Mouse (Mus musculus) liver, embryonic 15.5 days (tissue): Measurements from ENCODE around the gene Ttll4. TPM values are rescaled to one million over a fixed set of nuclear protein-coding genes. Genes with fewer than 3 reads are reported as not detected.

Experiments
- ATAC-seq: fragments of 200-750 bp; cut with Nextera tagmentation; 2 replicates; pipeline ENCODE4 v1.8.0; 2017; ENCODE audit warnings: moderate number of reproducible peaks, mild to moderate bottlenecking, moderate library complexity; ENCODE audit not compliant: insufficient read depth
- H3K27ac ChIP-seq: fragments of 300-500 bp; sonication (generic); replicated peaks from 2 replicates; pipeline ENCODE4 v1.5.1; 2015; ENCODE audit warnings: mild to moderate bottlenecking, inconsistent platforms
- H3K27me3 ChIP-seq: fragments of 300-500 bp; sonication (generic); 2 replicates; pipeline ENCODE4 v1.6.1; 2015; ENCODE audit warnings: mild to moderate bottlenecking, inconsistent platforms
- H3K36me3 ChIP-seq: fragments of 300-500 bp; sonication (generic); replicated peaks from 2 replicates; pipeline ENCODE4 v1.6.1; 2015; ENCODE audit warnings: moderate library complexity, mild to moderate bottlenecking, inconsistent platforms
- H3K4me1 ChIP-seq: fragments of 300-500 bp; sonication (generic); replicated peaks from 2 replicates; pipeline ENCODE4 v1.6.1; 2015; ENCODE audit warnings: inconsistent platforms
- H3K4me2 ChIP-seq: fragments of 300-500 bp; sonication (generic); 2 replicates; pipeline ENCODE4 v1.6.1; 2015; ENCODE audit warnings: moderate library complexity, mild to moderate bottlenecking, inconsistent platforms
- H3K4me3 ChIP-seq: fragments of 300-500 bp; sonication (generic); replicated peaks from 2 replicates; pipeline ENCODE4 v1.5.1; 2015; ENCODE audit warnings: mild to moderate bottlenecking, inconsistent platforms
- H3K9ac ChIP-seq: fragments of 300-500 bp; sonication (generic); 2 replicates; pipeline ENCODE4 v1.6.1; 2015; ENCODE audit warnings: moderate library complexity, mild to moderate bottlenecking, inconsistent platforms
- H3K9me3 ChIP-seq: fragments of 300-500 bp; sonication (generic); replicated peaks from 2 replicates; pipeline ENCODE4 v1.6.1; 2016; ENCODE audit warnings: inconsistent platforms
- WGBS: fragments of 180-500 bp; shearing (Covaris S2); methylation state at CpG from one replicate; pipeline ENCODE4 v1.1.7; 2015; ENCODE audit warnings: mixed read lengths; ENCODE audit not compliant: insufficient replicate concordance; 5-methylcytosine and 5-hydroxymethylcytosine counted together
- polyA plus RNA-seq: library from polyadenylated mRNA; unstranded; fragments of >200 nt; fragmentation: Nextera tagmentation; extraction: Ambion mirVana; gene quantifications from 2 replicates; pipeline ENCODE4 v1.2.1, GENCODE M21; 2015

The Ttll4 gene
- polyA plus RNA-seq = 3.7 and 4.5 TPM in 2 replicates

DNA sequence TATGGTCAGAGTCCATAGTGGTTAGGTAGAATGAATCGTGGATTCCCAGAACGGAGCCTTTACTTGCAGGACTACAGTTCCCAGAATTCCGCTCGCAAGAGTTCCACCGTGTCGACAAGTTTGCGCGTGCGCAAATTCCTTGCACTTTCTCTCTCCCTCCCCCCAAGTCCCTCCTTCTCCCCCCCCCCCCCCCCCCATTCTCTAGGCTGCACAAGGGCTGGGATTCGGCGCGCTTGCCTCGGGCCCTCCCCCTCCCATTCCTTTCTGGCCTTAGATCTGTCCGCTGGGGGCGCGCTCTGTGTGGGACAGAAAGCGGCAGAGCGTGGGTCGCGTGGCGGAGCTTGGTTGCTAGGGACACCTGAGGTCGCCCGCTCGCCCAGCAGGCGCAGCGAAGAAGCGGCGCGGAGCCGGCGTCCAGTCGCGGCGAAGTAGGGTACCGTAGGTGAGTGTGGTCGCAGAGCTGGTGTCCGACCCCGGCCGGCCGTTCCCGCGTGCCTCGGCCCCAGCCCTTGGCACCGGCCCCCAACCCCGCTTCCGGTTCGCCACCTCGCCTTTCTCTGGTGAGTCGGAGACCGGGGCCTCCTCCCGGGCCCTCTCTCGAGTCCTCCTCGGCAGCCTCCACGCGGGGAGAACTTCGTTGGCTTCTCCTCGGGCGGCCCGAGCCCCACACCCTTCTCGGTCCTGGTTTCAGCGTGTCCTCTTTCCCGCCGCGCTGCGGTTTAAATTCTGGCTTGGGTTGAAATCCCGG, at the start of gene Ttll4:
Ttll4 (plus strand) TSS at position 298 of the 748 bp plus-strand sequence.
- Histone ChIP-seq H3K4me3 (peak within 1 kb of the TSS; percentile 93), H3K27ac (peak within 1 kb of the TSS; percentile 81), H3K4me2 (peak within 1 kb of the TSS; percentile 85), H3K9ac (peak within 1 kb of the TSS; percentile 78), H3K4me1 (peaks cover 38% of the 10 kb centered on the region), H3K36me3 (no peaks in the 10 kb centered on the region), H3K9me3 (no peaks in the 10 kb centered on the region), H3K27me3 (no peaks in the 10 kb centered on the region)
- WGBS = under 1% methylated on average over 66 of the region's 66 CpGs
- ATAC-seq = peak; percentile 97

DNA sequence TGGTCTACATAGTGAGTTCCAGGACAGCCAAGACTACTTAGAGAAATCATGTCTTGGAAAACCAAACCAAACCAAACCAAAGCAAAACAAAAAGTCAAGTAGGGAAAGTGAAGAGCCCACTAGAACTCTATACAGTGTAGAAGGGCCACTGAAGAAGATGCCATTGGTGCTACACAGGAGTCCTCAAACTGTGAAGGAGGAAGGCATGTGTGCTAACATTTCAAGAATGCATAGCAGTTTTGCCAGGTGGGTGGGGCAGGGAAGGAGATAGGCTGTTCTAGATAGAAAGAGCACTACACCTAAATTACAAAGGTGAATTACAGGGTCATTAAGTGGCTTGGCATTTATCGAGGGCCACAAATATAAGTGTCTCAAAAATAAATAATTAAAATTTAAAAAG, 37.4 kb upstream of the Ttll4 start:
- ATAC-seq = no peak
- Histone ChIP-seq H3K9me3 (no peaks in the 10 kb centered on the region), H3K9ac (no peak overlapping the region), H3K4me2 (no peak overlapping the region), H3K36me3 (no peaks in the 10 kb centered on the region), H3K4me1 (no peaks in the 10 kb centered on the region), H3K27me3 (no peaks in the 10 kb centered on the region), H3K4me3 (no peak overlapping the region), H3K27ac (no peak overlapping the region)
- 61% methylated on average over 1 of the region's 1 CpGs for WGBS

DNA sequence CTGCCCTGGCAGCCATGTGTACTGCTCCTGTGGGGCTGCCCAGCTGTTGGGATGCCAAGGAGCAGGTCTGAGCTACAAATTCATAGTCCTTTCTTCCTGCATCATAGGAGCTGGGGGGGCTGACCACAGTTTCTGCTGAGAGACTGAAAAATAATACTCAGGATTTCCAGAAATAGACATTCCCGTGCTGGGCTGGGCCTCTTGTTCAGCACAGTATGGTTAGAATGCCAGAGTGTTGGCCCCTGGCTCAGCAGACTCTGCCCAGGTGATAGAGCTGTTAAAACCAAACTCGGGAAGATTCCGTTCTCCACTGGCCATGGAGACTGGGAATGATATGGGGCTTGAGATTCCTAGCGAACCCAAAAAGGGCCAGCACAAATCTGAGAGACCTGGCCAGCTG, 35.5 kb upstream of the Ttll4 start:
- Histone ChIP-seq H3K27ac (no peak overlapping the region), H3K36me3 (no peaks in the 10 kb centered on the region)

DNA sequence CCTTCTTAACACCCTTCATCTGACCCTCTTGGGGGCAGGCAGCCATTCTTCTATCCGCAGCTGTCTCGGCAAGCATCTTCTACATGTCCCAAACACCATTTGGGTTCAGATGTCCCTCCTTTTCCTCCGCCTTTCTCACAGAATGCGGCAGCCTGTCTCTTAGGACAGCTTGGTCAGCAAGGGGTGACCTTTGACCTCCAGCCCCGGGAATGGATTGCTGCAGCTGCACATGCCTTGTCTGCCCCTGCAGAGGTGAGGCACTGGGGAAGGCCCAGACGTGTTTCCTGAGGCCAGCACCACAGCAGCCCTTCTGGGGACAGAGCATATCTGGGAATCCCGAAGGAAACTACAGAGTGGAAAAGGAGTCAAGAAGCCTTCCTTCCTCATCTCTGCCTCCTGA, 33.5 kb upstream of the Ttll4 start:
- H3K27ac ChIP-seq = no peak overlapping the region
- 52% methylated on average over 7 of the region's 7 CpGs for WGBS
- H3K4me2 ChIP-seq = no peak overlapping the region
- H3K9me3 ChIP-seq = no peaks in the 10 kb centered on the region
- H3K4me3 ChIP-seq = no peak overlapping the region
- no peaks in the 10 kb centered on the region for H3K36me3 ChIP-seq
- no peak overlapping the region for H3K9ac ChIP-seq
- no peaks in the 10 kb centered on the region for H3K27me3 ChIP-seq
- no peaks in the 10 kb centered on the region for H3K4me1 ChIP-seq
- ATAC-seq = no peak

More for the DNA sequence above, 35.5 kb upstream of the Ttll4 start:
- 60% methylated on average over 4 of the region's 4 CpGs for WGBS
- Histone ChIP-seq H3K4me2 (no peak overlapping the region), H3K4me3 (no peak overlapping the region), H3K9ac (no peak overlapping the region), H3K4me1 (no peaks in the 10 kb centered on the region), H3K9me3 (no peaks in the 10 kb centered on the region), H3K27me3 (no peaks in the 10 kb centered on the region)
- no peak for ATAC-seq

DNA sequence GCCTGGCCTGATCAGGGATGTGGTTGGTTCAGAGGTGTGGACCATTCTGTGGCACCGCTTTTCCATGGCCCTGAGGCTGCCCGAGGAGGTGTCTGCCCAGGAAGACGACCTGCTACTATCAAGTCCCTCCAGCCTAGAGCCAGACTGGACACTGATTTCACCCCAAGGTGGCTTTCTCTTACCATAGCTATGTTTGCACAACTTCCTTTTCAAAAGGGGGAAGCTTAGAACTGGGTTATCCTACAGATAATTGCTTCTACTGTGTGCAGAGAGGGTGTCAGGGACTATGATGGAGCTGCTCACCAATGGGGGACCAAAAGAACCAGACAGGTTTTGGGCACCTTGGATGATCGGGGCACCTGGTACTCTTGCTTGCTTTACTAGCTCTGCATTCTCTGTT, 28.8 kb upstream of the Ttll4 start:
- H3K27me3 ChIP-seq = no peaks in the 10 kb centered on the region
- no peak for ATAC-seq
- no peak overlapping the region for H3K4me2 ChIP-seq
- 47% methylated on average over 4 of the region's 4 CpGs for WGBS
- H3K4me3 ChIP-seq = no peak overlapping the region
- no peaks in the 10 kb centered on the region for H3K4me1 ChIP-seq
- H3K27ac ChIP-seq = no peak overlapping the region
- H3K9me3 ChIP-seq = no peaks in the 10 kb centered on the region
- no peak overlapping the region for H3K9ac ChIP-seq
- no peaks in the 10 kb centered on the region for H3K36me3 ChIP-seq

DNA sequence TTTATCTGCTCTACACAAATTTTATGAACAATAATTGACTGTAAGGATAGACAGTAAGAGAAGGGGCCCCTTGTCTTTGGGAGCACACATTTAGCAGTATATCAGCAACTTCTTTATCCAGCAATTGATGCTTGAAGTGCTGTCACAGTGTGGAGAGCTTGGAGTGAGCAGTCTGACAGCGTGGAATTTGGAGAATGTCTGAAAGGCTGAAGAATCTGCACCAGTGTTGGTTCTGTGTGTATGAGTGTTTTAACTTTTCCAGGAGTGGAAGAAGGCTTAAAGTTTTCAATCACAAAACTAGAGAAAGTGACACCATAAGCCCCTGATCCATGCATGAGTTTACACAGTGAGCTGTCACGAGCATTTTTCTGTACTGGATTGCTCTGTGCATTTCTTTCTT, 18.0 kb upstream of the Ttll4 start:
- Histone ChIP-seq H3K36me3 (no peaks in the 10 kb centered on the region), H3K4me2 (no peak overlapping the region), H3K27ac (no peak overlapping the region), H3K9ac (no peak overlapping the region), H3K9me3 (no peaks in the 10 kb centered on the region), H3K27me3 (no peaks in the 10 kb centered on the region), H3K4me3 (no peak overlapping the region), H3K4me1 (no peaks in the 10 kb centered on the region)
- no peak for ATAC-seq
- 61% methylated on average over 2 of the region's 2 CpGs for WGBS

DNA sequence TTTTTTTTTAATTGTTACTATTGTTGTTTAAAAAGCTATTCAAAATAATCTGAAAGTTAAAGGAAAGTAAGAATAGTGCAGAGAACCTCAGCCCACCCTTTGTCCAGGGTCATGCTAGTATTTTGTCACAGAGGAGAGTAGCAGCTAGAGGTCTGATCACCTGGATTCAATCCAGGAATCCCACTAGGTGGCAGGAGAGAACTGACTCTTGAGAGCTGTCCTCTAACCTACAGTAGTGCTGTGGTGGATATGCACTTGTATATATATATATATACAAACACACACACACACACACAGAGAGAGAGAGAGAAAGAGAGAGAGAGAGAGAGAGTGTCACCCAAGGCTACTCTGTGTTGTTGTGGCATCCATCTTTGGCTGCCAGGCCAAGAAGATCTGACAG, 17.6 kb upstream of the Ttll4 start:
- Histone ChIP-seq H3K36me3 (no peaks in the 10 kb centered on the region), H3K9me3 (no peaks in the 10 kb centered on the region), H3K4me3 (no peak overlapping the region), H3K9ac (no peak overlapping the region), H3K4me2 (no peak overlapping the region), H3K27ac (no peak overlapping the region), H3K4me1 (no peaks in the 10 kb centered on the region), H3K27me3 (no peaks in the 10 kb centered on the region)
- no peak for ATAC-seq

DNA sequence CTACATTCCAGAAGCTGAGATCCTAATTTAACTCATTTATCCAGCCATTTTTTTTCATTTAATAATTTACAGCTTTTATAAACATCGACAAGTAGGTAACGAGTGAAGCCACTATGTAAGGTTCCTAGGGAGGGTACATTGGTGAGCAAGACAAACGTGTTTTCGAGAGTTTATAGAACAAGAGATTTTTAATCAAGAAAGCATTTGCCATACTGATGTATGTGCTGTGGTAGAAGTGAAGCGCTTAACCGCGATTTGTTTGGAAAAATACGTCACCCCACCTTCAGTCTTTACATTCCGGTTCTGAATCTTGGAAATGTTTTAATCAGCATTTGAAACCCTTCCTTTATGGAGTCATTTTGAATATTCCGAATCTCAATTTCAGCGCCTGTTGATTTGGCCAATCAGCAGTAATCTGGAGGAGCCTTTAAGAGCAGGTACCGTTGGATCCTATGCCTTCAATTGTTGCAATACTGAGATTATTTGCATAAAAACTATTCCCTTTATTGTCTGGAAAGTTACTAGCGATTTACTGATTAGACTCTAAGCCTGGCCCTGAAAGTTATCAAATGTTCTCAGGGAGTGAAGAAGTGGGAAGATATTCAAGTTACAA, 814 bp downstream of the Ttll4 start:
- Histone ChIP-seq H3K9ac (peak overlapping the region; percentile 78), H3K4me2 (peak overlapping the region; percentile 85), H3K4me3 (peak overlapping the region; percentile 93), H3K36me3 (no peaks in the 10 kb centered on the region), H3K4me1 (peaks cover 38% of the 10 kb centered on the region), H3K27ac (peak overlapping the region; percentile 81), H3K9me3 (no peaks in the 10 kb centered on the region), H3K27me3 (no peaks in the 10 kb centered on the region)
- WGBS = 2% methylated on average over 13 of the region's 13 CpGs
- ATAC-seq = no peak

DNA sequence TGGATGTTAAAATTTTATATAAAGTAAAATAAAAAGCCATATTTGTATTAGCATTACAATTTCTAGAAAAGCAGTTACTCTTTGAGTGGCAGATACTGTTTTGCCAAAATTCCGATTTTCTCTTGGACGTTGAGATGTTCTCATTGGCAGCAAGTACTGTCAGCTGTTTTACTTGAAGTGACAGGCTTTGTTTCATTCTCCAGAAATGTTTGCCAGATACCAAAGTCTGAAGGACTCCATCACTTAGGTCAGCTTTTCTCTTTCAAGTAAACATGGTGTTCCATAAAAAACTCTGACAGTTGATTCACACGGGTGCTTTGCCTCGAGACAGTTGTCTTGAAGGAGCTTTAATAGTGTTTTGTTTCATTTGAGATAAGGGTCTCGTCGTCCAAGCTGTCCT, 3.6 kb downstream of the Ttll4 start:
- WGBS = 60% methylated on average over 6 of the region's 6 CpGs
- no peak overlapping the region for H3K9ac ChIP-seq
- no peak overlapping the region for H3K4me3 ChIP-seq
- H3K27ac ChIP-seq = no peak overlapping the region
- no peak overlapping the region for H3K4me2 ChIP-seq
- H3K9me3 ChIP-seq = no peaks in the 10 kb centered on the region
- H3K27me3 ChIP-seq = no peaks in the 10 kb centered on the region
- no peaks in the 10 kb centered on the region; the same call in 1 of the 2 replicates for H3K36me3 ChIP-seq
- H3K4me1 ChIP-seq = peaks cover 38% of the 10 kb centered on the region
- ATAC-seq = no peak

DNA sequence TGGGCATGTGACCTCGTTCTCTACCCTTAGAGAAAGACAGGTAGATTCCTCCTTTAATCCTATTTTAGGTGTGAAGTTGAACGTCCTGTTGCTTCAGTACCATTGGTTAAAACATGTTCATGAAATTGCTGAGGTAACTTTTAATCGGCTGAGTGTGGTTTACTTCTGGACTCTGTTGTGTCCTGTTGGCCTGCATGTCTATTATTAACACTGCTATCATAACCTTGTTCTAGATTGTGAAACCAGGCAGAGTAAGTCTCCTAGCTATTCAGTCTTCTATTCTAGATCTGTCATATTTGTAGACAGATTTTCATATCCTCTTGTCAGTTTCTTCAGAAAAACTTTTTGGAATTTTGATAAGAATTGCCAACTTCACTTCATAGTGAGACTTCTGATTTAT, 6.8 kb downstream of the Ttll4 start:
- no peak overlapping the region for H3K4me2 ChIP-seq
- WGBS = 67% methylated on average over 3 of the region's 3 CpGs
- no peaks in the 10 kb centered on the region for H3K27me3 ChIP-seq

DNA sequence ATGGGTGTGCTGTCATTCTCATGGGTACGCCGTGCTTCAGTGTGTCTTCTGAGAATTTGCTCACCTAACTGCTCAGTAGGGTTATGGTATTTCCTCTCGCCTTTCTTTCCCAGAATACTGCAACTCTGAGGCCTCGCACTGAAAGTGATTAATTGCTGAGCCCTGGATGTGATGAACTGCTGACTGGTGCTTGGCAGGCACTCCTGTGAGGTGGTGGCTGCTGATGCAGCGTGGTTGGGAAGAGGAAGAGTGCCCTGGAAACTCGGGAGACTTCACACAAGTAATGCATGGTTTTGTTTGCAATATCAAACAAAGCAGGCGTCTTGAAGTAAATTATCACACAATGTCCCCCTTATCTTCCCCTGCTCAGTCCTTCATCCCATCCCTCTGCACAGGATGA, 11.2 kb downstream of the Ttll4 start:
- H3K36me3 ChIP-seq = peaks cover 14% of the 10 kb centered on the region; the same call in 1 of the 2 replicates
- no peak overlapping the region for H3K4me2 ChIP-seq
- H3K4me1 ChIP-seq = peaks cover 12% of the 10 kb centered on the region
- 59% methylated on average over 7 of the region's 7 CpGs for WGBS
- H3K27me3 ChIP-seq = no peaks in the 10 kb centered on the region
- no peak for ATAC-seq
- no peaks in the 10 kb centered on the region for H3K9me3 ChIP-seq
- H3K27ac ChIP-seq = no peak overlapping the region
- H3K9ac ChIP-seq = no peak overlapping the region
- no peak overlapping the region for H3K4me3 ChIP-seq

More for the DNA sequence above, 6.8 kb downstream of the Ttll4 start:
- Histone ChIP-seq H3K36me3 (peaks cover 9% of the 10 kb centered on the region; the same call in 1 of the 2 replicates), H3K9ac (no peak overlapping the region), H3K4me3 (no peak overlapping the region), H3K27ac (no peak overlapping the region), H3K9me3 (no peaks in the 10 kb centered on the region), H3K4me1 (peaks cover 27% of the 10 kb centered on the region)
- ATAC-seq = no peak
